Mouse (Mus musculus): ENCODE results near the gene Zfp52. TPM values are rescaled to one million over a fixed set of nuclear protein-coding genes. Genes with fewer than 3 reads are reported as not detected.

Zfp52 gene
- polyA plus RNA-seq, 1 experiment from 2014 or later = 2.4 TPM

GRCm38 (mm10) chr17:21526270-21526669 is 9.1 kb upstream of the Zfp52 start:
- Histone ChIP-seq H3K27ac (replicated peaks) (no peak overlapping the region), H3K36me3 (no peaks in the 10 kb centered on the region), H3K4me3 (no peak overlapping the region), H3K4me1 (no peaks in the 10 kb centered on the region; the same call in 1 of the 2 replicates), H3K9ac (replicated peaks) (no peak overlapping the region), H3K9me3 (no peaks in the 10 kb centered on the region), H3K27me3 (no peaks in the 10 kb centered on the region), H3K4me2 (replicated peaks) (no peak overlapping the region)
- no peak for ATAC-seq (replicated peaks)

- WGBS = 69% methylated on average over 5 of the region's 5 CpGs
- no peak overlapping the region for H3K4me3 ChIP-seq
- no peak overlapping the region for H3K9ac ChIP-seq (replicated peaks)
- H3K27ac ChIP-seq (replicated peaks) = no peak overlapping the region
- no peak overlapping the region for H3K4me2 ChIP-seq (replicated peaks)
- no peaks in the 10 kb centered on the region for H3K27me3 ChIP-seq
- peaks cover 23% of the 10 kb centered on the region for H3K4me1 ChIP-seq
- ATAC-seq (replicated peaks) = no peak
- no peaks in the 10 kb centered on the region for H3K9me3 ChIP-seq
- H3K36me3 ChIP-seq = no peaks in the 10 kb centered on the region
Measured at GRCm38 (mm10) chr17:21530645-21531330, 4.6 kb upstream of the Zfp52 start.

- ATAC-seq (replicated peaks) = no peak
- peak overlapping the region; percentile 82 for H3K4me3 ChIP-seq
- H3K27me3 ChIP-seq = no peaks in the 10 kb centered on the region
- H3K9ac ChIP-seq (replicated peaks) = peak overlapping the region; percentile 92
- 69% methylated on average over 5 of the region's 5 CpGs for WGBS
- H3K4me2 ChIP-seq (replicated peaks) = peak overlapping the region; percentile 77
- H3K36me3 ChIP-seq = no peaks in the 10 kb centered on the region
- H3K27ac ChIP-seq (replicated peaks) = peak overlapping the region; percentile 90
- H3K4me1 ChIP-seq = peaks cover 23% of the 10 kb centered on the region
- no peaks in the 10 kb centered on the region for H3K9me3 ChIP-seq
Measured at GRCm38 (mm10) chr17:21531621-21532020, 3.7 kb upstream of the Zfp52 start.

- H3K27me3 ChIP-seq = no peaks in the 10 kb centered on the region
- H3K4me3 ChIP-seq = peak overlapping the region; percentile 82
- peak overlapping the region; percentile 77 for H3K4me2 ChIP-seq (replicated peaks)
- peak overlapping the region; percentile 92 for H3K9ac ChIP-seq (replicated peaks)
- H3K27ac ChIP-seq (replicated peaks) = peak overlapping the region; percentile 90
- under 1% methylated on average over 53 of the region's 54 CpGs for WGBS
- peak; percentile 85 for ATAC-seq (replicated peaks)
- no peaks in the 10 kb centered on the region for H3K36me3 ChIP-seq
- H3K4me1 ChIP-seq = peaks cover 23% of the 10 kb centered on the region
- no peaks in the 10 kb centered on the region for H3K9me3 ChIP-seq
Measured at GRCm38 (mm10) chr17:21532101-21532951, 3.0 kb upstream of the Zfp52 start.

GRCm38 (mm10) chr17:21533961-21534360 is 1.4 kb upstream of the Zfp52 start:
- Histone ChIP-seq H3K27me3 (no peaks in the 10 kb centered on the region), H3K27ac (replicated peaks) (no peak overlapping the region), H3K9ac (replicated peaks) (no peak overlapping the region), H3K36me3 (no peaks in the 10 kb centered on the region), H3K4me2 (replicated peaks) (no peak overlapping the region), H3K4me3 (no peak overlapping the region), H3K9me3 (no peaks in the 10 kb centered on the region), H3K4me1 (peaks cover 23% of the 10 kb centered on the region)
- no peak for ATAC-seq (replicated peaks)
- WGBS = 84% methylated on average over 1 of the region's 1 CpGs

GRCm38 (mm10) chr17:21534460-21535095 is 761 bp upstream of the Zfp52 start:
- Histone ChIP-seq H3K9me3 (no peaks in the 10 kb centered on the region), H3K4me2 (replicated peaks) (no peak overlapping the region), H3K4me3 (no peak overlapping the region), H3K27me3 (no peaks in the 10 kb centered on the region), H3K27ac (replicated peaks) (no peak overlapping the region), H3K9ac (replicated peaks) (no peak overlapping the region), H3K36me3 (no peaks in the 10 kb centered on the region), H3K4me1 (peaks cover 23% of the 10 kb centered on the region)
- peak; percentile 20 for ATAC-seq (replicated peaks)
- WGBS = 23% methylated on average over 4 of the region's 4 CpGs

GRCm38 (mm10) chr17:21536096-21536495 is 757 bp downstream of the Zfp52 start:
- Histone ChIP-seq H3K4me2 (replicated peaks) (peak overlapping the region; percentile 76), H3K9me3 (no peaks in the 10 kb centered on the region), H3K9ac (replicated peaks) (peak overlapping the region; percentile 54; the same call in 1 of the 2 replicates), H3K4me1 (peaks cover 23% of the 10 kb centered on the region), H3K4me3 (peak overlapping the region; percentile 46), H3K36me3 (no peaks in the 10 kb centered on the region), H3K27ac (replicated peaks) (no peak overlapping the region), H3K27me3 (no peaks in the 10 kb centered on the region)
- ATAC-seq (replicated peaks) = no peak
- WGBS = 44% methylated on average over 7 of the region's 7 CpGs

- no peak overlapping the region for H3K4me2 ChIP-seq (replicated peaks)
- 81% methylated on average over 2 of the region's 2 CpGs for WGBS
- ATAC-seq (replicated peaks) = no peak
Measured at GRCm38 (mm10) chr17:21536676-21537075, 1.3 kb downstream of the Zfp52 start.

GRCm38 (mm10) chr17:21557831-21558230 is 22.5 kb downstream of the Zfp52 start:
- Histone ChIP-seq H3K27me3 (no peaks in the 10 kb centered on the region), H3K9me3 (no peaks in the 10 kb centered on the region), H3K4me3 (no peak overlapping the region), H3K36me3 (peaks cover 6% of the 10 kb centered on the region; the same call in 1 of the 2 replicates), H3K4me2 (replicated peaks) (no peak overlapping the region), H3K9ac (replicated peaks) (no peak overlapping the region), H3K27ac (replicated peaks) (no peak overlapping the region), H3K4me1 (no peaks in the 10 kb centered on the region)
- 96% methylated on average over 2 of the region's 2 CpGs for WGBS
- no peak for ATAC-seq (replicated peaks)

More at GRCm38 (mm10) chr17:21536676-21537075, 1.3 kb downstream of the Zfp52 start:
- H3K27me3 ChIP-seq = no peaks in the 10 kb centered on the region
- H3K9me3 ChIP-seq = no peaks in the 10 kb centered on the region
- no peak overlapping the region for H3K9ac ChIP-seq (replicated peaks)
- no peak overlapping the region for H3K27ac ChIP-seq (replicated peaks)
- H3K4me3 ChIP-seq = no peak overlapping the region
- peaks cover 20% of the 10 kb centered on the region for H3K4me1 ChIP-seq
- no peaks in the 10 kb centered on the region for H3K36me3 ChIP-seq

- H3K27me3 ChIP-seq = no peaks in the 10 kb centered on the region
- H3K4me2 ChIP-seq (replicated peaks) = peak overlapping the region; percentile 60
- peaks cover 6% of the 10 kb centered on the region; the same call in 1 of the 2 replicates for H3K36me3 ChIP-seq
- H3K4me1 ChIP-seq = peaks cover 14% of the 10 kb centered on the region
- peak overlapping the region; percentile 96 for H3K27ac ChIP-seq (replicated peaks)
- peak; percentile 80 for ATAC-seq (replicated peaks)
- H3K9ac ChIP-seq (replicated peaks) = peak overlapping the region; percentile 68
- peak overlapping the region; percentile 82 for H3K4me3 ChIP-seq
- WGBS = 16% methylated on average over 5 of the region's 5 CpGs
- H3K9me3 ChIP-seq = no peaks in the 10 kb centered on the region
Measured at GRCm38 (mm10) chr17:21566220-21566619, 30.9 kb downstream of the Zfp52 start.

GRCm38 (mm10) chr17:21566728-21567349 is 31.5 kb downstream of the Zfp52 start, which contains the start of gene Zfp948:
TSS of gene Zfp948 (plus strand) at chr17:21567008.
- H3K36me3 ChIP-seq = peaks cover 6% of the 10 kb centered on the region; the same call in 1 of the 2 replicates
- peak within 1 kb of the TSS; percentile 60 for H3K4me2 ChIP-seq (replicated peaks)
- no peaks in the 10 kb centered on the region for H3K27me3 ChIP-seq
- peaks cover 14% of the 10 kb centered on the region for H3K4me1 ChIP-seq
- peak within 1 kb of the TSS; percentile 68 for H3K9ac ChIP-seq (replicated peaks)
- WGBS = 1% methylated on average over 29 of the region's 29 CpGs
- peak within 1 kb of the TSS; percentile 82 for H3K4me3 ChIP-seq
- peak within 1 kb of the TSS; percentile 96 for H3K27ac ChIP-seq (replicated peaks)
- peak; percentile 95 for ATAC-seq (replicated peaks)
- no peaks in the 10 kb centered on the region for H3K9me3 ChIP-seq
